Mouse (Mus musculus) liver, adult 2 months (tissue): ENCODE measurements around the gene Schip1.

Experiments used
- CTCF ChIP-seq: fragments of 200-500 bp; IDR thresholded peaks from 2 replicates; pipeline ENCODE4 v1.5.1; 2011; ENCODE audit warnings: low read depth, low read length, control low read depth
- POLR2A ChIP-seq: fragments of 200-500 bp; IDR thresholded peaks from 2 replicates; pipeline ENCODE4 v1.6.1; 2011; ENCODE audit warnings: low read length, control low read depth; ENCODE audit not compliant: insufficient read depth; ENCODE audit errors: extremely low read depth

DNA sequence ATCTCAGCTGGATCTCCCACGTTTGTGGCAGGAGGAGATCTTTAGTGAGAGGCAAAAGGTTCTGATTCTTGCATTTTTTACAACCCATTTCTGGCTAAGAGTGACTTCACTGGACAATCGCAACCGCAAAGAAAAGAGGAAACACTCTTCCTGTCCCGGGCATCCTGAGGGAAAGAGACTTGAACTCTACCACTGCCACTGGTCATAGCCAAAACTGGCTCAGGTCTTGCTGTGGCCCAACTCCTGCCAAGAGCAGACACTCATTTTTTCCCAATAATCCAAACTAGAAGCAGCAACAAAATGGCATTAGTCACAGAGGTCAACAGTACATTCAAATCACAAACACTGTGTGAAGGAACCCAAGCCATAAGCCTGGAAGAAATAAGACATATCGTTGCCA lies 597.8 kb downstream of the Schip1 start:
- TF ChIP-seq CTCF (no peak), POLR2A (no peak)
